Mouse (Mus musculus): ENCODE data around the gene Btbd8. TPM values are rescaled to one million over a fixed set of nuclear protein-coding genes. Genes with fewer than 3 reads are reported as not detected.

Btbd8 gene
- total and polyA plus RNA-seq, 2 experiments from 2014 or later, result 2.5 to 5.4 TPM

DNA sequence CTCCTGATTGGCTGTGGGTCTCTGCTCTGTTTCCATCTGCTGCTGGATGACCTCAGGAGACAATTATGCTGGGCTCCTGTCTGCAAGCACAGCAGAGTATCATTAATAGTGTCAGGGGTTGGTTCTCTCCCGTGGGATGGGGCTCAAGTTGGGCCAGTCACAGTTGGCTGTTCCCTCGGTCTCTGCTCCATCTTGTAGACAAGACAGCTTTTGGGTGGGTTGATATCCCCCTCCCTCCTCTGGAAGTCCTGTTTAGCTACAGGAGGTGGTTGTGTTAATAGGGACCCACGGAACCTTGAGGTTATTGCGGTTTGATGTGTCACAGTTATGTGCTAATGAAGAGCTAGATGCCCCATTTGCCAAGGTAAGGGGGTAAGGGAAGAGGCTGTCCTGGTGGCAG lies 51.2 kb downstream of the Btbd8 start:
- DNase-seq (ENCODE audit: low spot score), result no peak
- TF ChIP-seq EP300 (IDR thresholded peaks at IDR 0.05; ENCODE audit: low read depth) (no peak), CTCF (IDR thresholded peaks at IDR 0.05; ENCODE audit: low read depth) (no peak)
- H3K9me3 ChIP-seq (replicated peaks; ENCODE audit: control insufficient read depth, low read length), result no peaks in the 10 kb centered on the region
- WGBS, result 62% methylated on average over 4 of the region's 4 CpGs
- ATAC-seq (ENCODE audit: insufficient read depth, low read depth), result no peak
- H3K36me3 ChIP-seq (replicated peaks; ENCODE audit: control insufficient read depth, insufficient read depth, low read length), result no peaks in the 10 kb centered on the region; the same call in 1 of the 2 replicates
- no peak overlapping the region for H3K4me2 ChIP-seq (ENCODE audit: low read depth, low read length)
- no peak overlapping the region for H3K27ac ChIP-seq (ENCODE audit: low read depth)
- H3K9ac ChIP-seq (replicated peaks; ENCODE audit: low read depth, low read length), result no peak overlapping the region
- H3K4me1 ChIP-seq (ENCODE audit: control insufficient read depth, insufficient read depth), result no peaks in the 10 kb centered on the region
- H3K4me3 ChIP-seq (ENCODE audit: low read depth, low read length), result no peak overlapping the region
- H3K27me3 ChIP-seq (ENCODE audit: control insufficient read depth, insufficient read depth, low read length), result no peaks in the 10 kb centered on the region

DNA sequence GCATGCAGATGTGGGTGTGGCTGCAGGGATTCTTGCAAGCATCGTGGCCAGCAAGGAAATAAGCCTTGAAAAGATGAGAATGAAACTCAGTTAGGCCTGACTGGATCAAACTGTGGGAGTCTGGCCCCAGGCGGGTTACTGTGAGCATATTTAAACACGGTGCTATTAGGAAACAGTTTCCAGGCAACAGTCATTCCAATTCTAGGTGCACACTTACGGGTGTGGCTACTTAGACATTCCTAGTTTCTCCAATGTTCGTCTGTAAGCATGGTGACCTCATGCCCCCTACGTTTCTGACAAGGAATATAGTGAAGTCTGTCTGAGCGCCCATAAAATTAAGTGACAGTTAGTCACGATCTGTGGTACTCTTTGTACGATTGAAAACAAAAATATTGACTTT lies 53.2 kb downstream of the Btbd8 start:
- no peak for TF ChIP-seq EP300 (IDR thresholded peaks at IDR 0.05; ENCODE audit: low read depth)
- Histone ChIP-seq H3K4me3 (ENCODE audit: low read depth, low read length) (no peak overlapping the region), H3K9me3 (replicated peaks; ENCODE audit: control insufficient read depth, low read length) (no peaks in the 10 kb centered on the region), H3K27ac (ENCODE audit: low read depth) (no peak overlapping the region), H3K36me3 (replicated peaks; ENCODE audit: control insufficient read depth, insufficient read depth, low read length) (no peaks in the 10 kb centered on the region; the same call in 1 of the 2 replicates), H3K9ac (replicated peaks; ENCODE audit: low read depth, low read length) (no peak overlapping the region), H3K27me3 (ENCODE audit: control insufficient read depth, insufficient read depth, low read length) (no peaks in the 10 kb centered on the region), H3K4me2 (ENCODE audit: low read depth, low read length) (no peak overlapping the region), H3K4me1 (ENCODE audit: control insufficient read depth, insufficient read depth) (no peaks in the 10 kb centered on the region)
- DNase-seq (ENCODE audit: low spot score) (no peak), ATAC-seq (ENCODE audit: insufficient read depth, low read depth) (no peak)
- 78% methylated on average over 9 of the region's 9 CpGs for WGBS

DNA sequence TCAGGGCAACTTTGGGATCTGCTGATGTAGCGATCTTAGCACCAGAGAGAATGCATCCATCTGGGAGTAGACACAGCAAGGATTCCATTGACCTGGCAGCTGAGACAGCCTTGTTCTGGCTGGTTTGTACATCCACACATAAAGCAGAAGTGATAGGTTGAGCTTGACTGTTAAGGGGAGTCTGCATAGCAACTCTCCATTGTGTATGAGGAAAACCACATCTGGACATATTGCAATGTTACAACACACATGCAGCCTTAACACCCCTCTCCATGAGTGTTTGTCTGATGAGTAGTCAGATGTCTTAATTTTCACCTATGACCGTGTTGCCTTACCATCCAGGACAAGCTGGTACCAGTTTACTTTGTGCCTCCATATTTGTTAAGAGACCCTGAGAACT lies 54.7 kb downstream of the Btbd8 start:
- ATAC-seq (ENCODE audit: insufficient read depth, low read depth) (no peak), DNase-seq (ENCODE audit: low spot score) (no peak)
- Histone ChIP-seq H3K9ac (replicated peaks; ENCODE audit: low read depth, low read length) (no peak overlapping the region), H3K4me3 (ENCODE audit: low read depth, low read length) (no peak overlapping the region), H3K27ac (ENCODE audit: low read depth) (no peak overlapping the region), H3K4me1 (ENCODE audit: control insufficient read depth, insufficient read depth) (no peaks in the 10 kb centered on the region), H3K9me3 (replicated peaks; ENCODE audit: control insufficient read depth, low read length) (no peaks in the 10 kb centered on the region), H3K4me2 (ENCODE audit: low read depth, low read length) (no peak overlapping the region), H3K36me3 (replicated peaks; ENCODE audit: control insufficient read depth, insufficient read depth, low read length) (no peaks in the 10 kb centered on the region; the same call in 1 of the 2 replicates), H3K27me3 (ENCODE audit: control insufficient read depth, insufficient read depth, low read length) (no peaks in the 10 kb centered on the region)
- TF ChIP-seq EP300 (IDR thresholded peaks at IDR 0.05; ENCODE audit: low read depth) (no peak), CTCF (IDR thresholded peaks at IDR 0.05; ENCODE audit: low read depth) (no peak)
- WGBS, result 86% methylated on average over 2 of the region's 2 CpGs

DNA sequence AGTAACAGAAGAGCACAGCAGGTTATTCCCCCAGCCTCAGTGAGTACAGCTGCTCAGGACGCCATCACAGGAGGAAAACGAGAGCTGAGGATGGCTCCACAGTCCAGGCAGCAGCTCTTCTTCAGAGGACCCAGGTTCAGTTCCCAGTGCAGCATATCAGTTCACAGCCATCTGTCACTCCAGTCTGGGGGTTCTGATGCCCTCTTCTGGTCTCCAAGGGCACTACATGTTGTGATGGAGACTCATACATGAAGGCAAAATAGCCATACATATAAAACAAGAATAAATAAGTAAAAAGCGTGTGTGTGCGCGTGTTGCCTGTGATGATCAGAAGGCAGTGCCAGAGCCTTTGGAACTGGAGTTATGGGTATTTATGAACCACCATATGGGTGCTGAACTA lies 57.0 kb downstream of the Btbd8 start:
- no peak for TF ChIP-seq EP300 (IDR thresholded peaks at IDR 0.05; ENCODE audit: low read depth)
- no peak for TF ChIP-seq CTCF (IDR thresholded peaks at IDR 0.05; ENCODE audit: low read depth)
- no peaks in the 10 kb centered on the region for H3K27me3 ChIP-seq (ENCODE audit: control insufficient read depth, insufficient read depth, low read length)
- H3K9ac ChIP-seq (replicated peaks; ENCODE audit: low read depth, low read length), result no peak overlapping the region
- no peak overlapping the region for H3K4me2 ChIP-seq (ENCODE audit: low read depth, low read length)
- H3K9me3 ChIP-seq (replicated peaks; ENCODE audit: control insufficient read depth, low read length), result no peaks in the 10 kb centered on the region
- H3K27ac ChIP-seq (ENCODE audit: low read depth), result no peak overlapping the region
- no peaks in the 10 kb centered on the region; the same call in 1 of the 2 replicates for H3K36me3 ChIP-seq (replicated peaks; ENCODE audit: control insufficient read depth, insufficient read depth, low read length)
- H3K4me1 ChIP-seq (ENCODE audit: control insufficient read depth, insufficient read depth), result no peaks in the 10 kb centered on the region
- no peak overlapping the region for H3K4me3 ChIP-seq (ENCODE audit: low read depth, low read length)
- WGBS, result 98% methylated on average over 5 of the region's 5 CpGs
- ATAC-seq (ENCODE audit: insufficient read depth, low read depth), result no peak
- no peak for DNase-seq (ENCODE audit: low spot score)

DNA sequence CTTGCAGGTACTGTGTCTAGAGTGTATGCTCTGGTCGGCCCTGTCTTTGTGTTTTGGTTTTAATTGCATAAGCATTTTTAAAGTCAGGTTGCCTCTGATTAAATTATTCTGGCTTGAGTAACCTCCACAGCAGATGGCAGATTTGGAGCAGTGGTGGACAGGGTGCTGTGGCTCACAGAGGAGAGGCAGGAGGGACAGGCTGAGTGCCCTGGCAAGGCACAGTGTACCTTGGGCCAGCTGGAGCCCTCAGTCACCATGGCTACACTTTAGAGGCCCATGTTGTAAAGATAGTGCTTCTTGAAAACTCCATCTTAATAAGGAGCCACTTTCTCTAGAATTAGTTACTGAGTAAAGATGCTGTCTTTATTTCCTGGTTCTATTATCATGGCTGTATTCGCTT lies 58.2 kb downstream of the Btbd8 start:
- 88% methylated on average over 2 of the region's 2 CpGs for WGBS
- Histone ChIP-seq H3K27me3 (ENCODE audit: control insufficient read depth, insufficient read depth, low read length) (no peaks in the 10 kb centered on the region), H3K27ac (ENCODE audit: low read depth) (no peak overlapping the region), H3K36me3 (replicated peaks; ENCODE audit: control insufficient read depth, insufficient read depth, low read length) (no peaks in the 10 kb centered on the region; the same call in 1 of the 2 replicates), H3K9ac (replicated peaks; ENCODE audit: low read depth, low read length) (no peak overlapping the region), H3K4me1 (ENCODE audit: control insufficient read depth, insufficient read depth) (no peaks in the 10 kb centered on the region), H3K4me3 (ENCODE audit: low read depth, low read length) (no peak overlapping the region), H3K9me3 (replicated peaks; ENCODE audit: control insufficient read depth, low read length) (no peaks in the 10 kb centered on the region), H3K4me2 (ENCODE audit: low read depth, low read length) (no peak overlapping the region)
- no peak for DNase-seq (ENCODE audit: low spot score)
- no peak for ATAC-seq (ENCODE audit: insufficient read depth, low read depth)
- no peak for TF ChIP-seq CTCF (IDR thresholded peaks at IDR 0.05; ENCODE audit: low read depth)

Measured in heart, postnatal 0 days (tissue).